Mouse (Mus musculus): Measurements from ENCODE around the gene Fer. TPM values are rescaled to one million over a fixed set of nuclear protein-coding genes. Genes with fewer than 3 reads are reported as not detected.

Fer gene
- polyA plus RNA-seq, 1 experiment from 2014 or later: 36.7 TPM

DNA sequence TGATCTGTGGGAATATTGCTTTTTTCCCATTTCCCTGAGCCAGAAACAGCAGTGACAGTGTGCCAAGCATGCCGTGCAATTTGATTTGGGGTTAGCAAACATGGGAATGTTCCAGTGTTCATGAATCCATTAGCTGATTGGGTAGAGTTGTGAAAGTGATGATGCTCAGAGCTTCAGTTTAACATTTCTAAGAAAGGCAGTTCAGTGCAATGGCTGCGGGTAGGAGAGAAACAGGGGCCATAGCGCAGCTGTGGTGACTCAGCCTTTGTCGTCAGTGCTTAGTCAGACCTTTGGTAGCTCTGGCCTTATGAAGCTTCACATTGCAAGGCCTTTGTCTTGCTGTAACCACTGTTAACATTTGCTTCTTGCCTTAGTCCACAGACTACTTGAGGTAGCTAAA is 85.9 kb downstream of the Fer start:
- Histone ChIP-seq H3K27me3 (replicated peaks; ENCODE audit: control insufficient read depth, insufficient read depth, low read length) (no peaks in the 10 kb centered on the region), H3K4me1 (replicated peaks; ENCODE audit: control insufficient read depth, insufficient read depth, low read length) (0 out of 2 replicates have a peak, but pooled peaks cover 2% of the 10 kb centered on the region), H3K9me3 (ENCODE audit: control insufficient read depth, low read length) (no peaks in the 10 kb centered on the region), H3K36me3 (ENCODE audit: control insufficient read depth, insufficient read depth) (no peaks in the 10 kb centered on the region), H3K27ac (ENCODE audit: low read length) (no peak overlapping the region), H3K9ac (replicated peaks; ENCODE audit: low read depth, low read length) (no peak overlapping the region), H3K4me2 (ENCODE audit: low read length) (no peak overlapping the region), H3K4me3 (replicated peaks; ENCODE audit: low read length) (no peak overlapping the region)
- peak; percentile 31 for ATAC-seq
- 82% methylated on average over 4 of the region's 4 CpGs for WGBS

DNA sequence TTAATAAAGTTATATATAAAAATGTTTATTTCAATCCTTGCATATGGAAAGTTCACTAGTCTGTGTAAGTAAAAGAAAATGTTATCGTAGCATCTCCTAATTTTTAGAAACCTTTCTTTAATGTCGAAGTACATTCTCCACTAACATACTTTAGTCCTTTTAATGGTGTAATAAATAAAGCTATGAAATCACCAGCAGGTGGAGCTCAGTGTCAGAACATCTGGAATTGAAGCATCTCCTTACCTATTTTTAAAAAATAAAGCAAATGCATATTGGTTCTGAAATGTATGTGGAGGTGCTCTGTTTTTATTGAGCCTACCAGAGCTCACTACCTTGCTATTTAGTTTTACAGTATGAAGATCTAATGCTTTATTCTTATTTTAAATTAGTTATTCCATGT is 88.6 kb downstream of the Fer start:
- H3K27ac ChIP-seq (ENCODE audit: low read length): no peak overlapping the region
- H3K4me1 ChIP-seq (replicated peaks; ENCODE audit: control insufficient read depth, insufficient read depth, low read length): 0 out of 2 replicates have a peak, but pooled peaks cover 2% of the 10 kb centered on the region
- 88% methylated on average over 2 of the region's 2 CpGs for WGBS
- no peak overlapping the region for H3K9ac ChIP-seq (replicated peaks; ENCODE audit: low read depth, low read length)
- no peak overlapping the region for H3K4me2 ChIP-seq (ENCODE audit: low read length)
- H3K27me3 ChIP-seq (replicated peaks; ENCODE audit: control insufficient read depth, insufficient read depth, low read length): no peaks in the 10 kb centered on the region
- no peaks in the 10 kb centered on the region for H3K9me3 ChIP-seq (ENCODE audit: control insufficient read depth, low read length)
- no peak for ATAC-seq
- no peak overlapping the region for H3K4me3 ChIP-seq (replicated peaks; ENCODE audit: low read length)
- H3K36me3 ChIP-seq (ENCODE audit: control insufficient read depth, insufficient read depth): no peaks in the 10 kb centered on the region

DNA sequence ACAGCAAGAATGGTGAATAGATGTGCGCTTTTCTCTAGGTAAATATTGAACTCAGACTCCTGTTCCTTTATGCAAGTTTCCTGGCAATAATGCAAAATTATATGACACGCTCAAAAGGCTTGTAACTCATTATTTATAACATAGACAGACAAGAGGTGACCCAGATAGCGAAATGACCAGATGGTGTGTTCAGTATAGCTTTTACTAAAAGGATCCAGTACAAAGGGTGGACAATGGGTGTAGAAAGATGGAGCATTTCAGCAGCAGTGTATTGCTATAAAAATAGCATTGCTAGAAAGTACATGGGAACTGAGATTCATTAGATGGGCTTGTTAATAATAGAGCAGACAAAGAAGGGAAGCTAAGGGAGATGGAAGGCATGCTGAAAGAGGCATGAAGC is 104.2 kb downstream of the Fer start:
- H3K9ac ChIP-seq (replicated peaks; ENCODE audit: low read depth, low read length): no peak overlapping the region
- no peak for ATAC-seq
- H3K4me3 ChIP-seq (replicated peaks; ENCODE audit: low read length): no peak overlapping the region
- H3K9me3 ChIP-seq (ENCODE audit: control insufficient read depth, low read length): no peaks in the 10 kb centered on the region
- no peaks in the 10 kb centered on the region for H3K36me3 ChIP-seq (ENCODE audit: control insufficient read depth, insufficient read depth)
- 85% methylated on average over 3 of the region's 3 CpGs for WGBS
- H3K4me1 ChIP-seq (replicated peaks; ENCODE audit: control insufficient read depth, insufficient read depth, low read length): no peaks in the 10 kb centered on the region
- H3K27ac ChIP-seq (ENCODE audit: low read length): no peak overlapping the region
- no peaks in the 10 kb centered on the region for H3K27me3 ChIP-seq (replicated peaks; ENCODE audit: control insufficient read depth, insufficient read depth, low read length)
- no peak overlapping the region for H3K4me2 ChIP-seq (ENCODE audit: low read length)

DNA sequence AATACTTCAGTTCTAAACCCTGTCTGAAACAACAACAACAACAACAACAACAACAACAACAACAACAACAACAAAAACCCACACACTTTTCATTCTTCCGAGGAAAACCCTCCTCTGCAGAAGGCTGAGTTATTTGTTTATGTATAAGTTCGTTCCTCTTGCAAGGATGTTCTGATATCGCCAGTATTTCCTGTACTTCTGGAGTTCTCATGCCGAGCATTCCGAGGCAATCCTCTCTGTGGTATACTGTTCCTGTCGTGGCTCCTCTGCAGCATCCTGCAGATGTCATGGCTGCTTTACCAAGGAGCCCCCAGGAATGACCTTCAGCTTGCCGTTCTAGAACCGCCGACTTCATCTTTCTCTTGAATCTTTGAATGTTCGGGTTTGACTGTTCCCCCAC is 106.6 kb downstream of the Fer start:
- WGBS: 88% methylated on average over 10 of the region's 10 CpGs
- H3K27ac ChIP-seq (ENCODE audit: low read length): no peak overlapping the region
- H3K27me3 ChIP-seq (replicated peaks; ENCODE audit: control insufficient read depth, insufficient read depth, low read length): no peaks in the 10 kb centered on the region
- H3K36me3 ChIP-seq (ENCODE audit: control insufficient read depth, insufficient read depth): no peaks in the 10 kb centered on the region
- H3K9me3 ChIP-seq (ENCODE audit: control insufficient read depth, low read length): no peaks in the 10 kb centered on the region
- H3K4me1 ChIP-seq (replicated peaks; ENCODE audit: control insufficient read depth, insufficient read depth, low read length): no peaks in the 10 kb centered on the region
- H3K4me2 ChIP-seq (ENCODE audit: low read length): no peak overlapping the region
- H3K4me3 ChIP-seq (replicated peaks; ENCODE audit: low read length): no peak overlapping the region
- no peak for ATAC-seq
- no peak overlapping the region for H3K9ac ChIP-seq (replicated peaks; ENCODE audit: low read depth, low read length)

DNA sequence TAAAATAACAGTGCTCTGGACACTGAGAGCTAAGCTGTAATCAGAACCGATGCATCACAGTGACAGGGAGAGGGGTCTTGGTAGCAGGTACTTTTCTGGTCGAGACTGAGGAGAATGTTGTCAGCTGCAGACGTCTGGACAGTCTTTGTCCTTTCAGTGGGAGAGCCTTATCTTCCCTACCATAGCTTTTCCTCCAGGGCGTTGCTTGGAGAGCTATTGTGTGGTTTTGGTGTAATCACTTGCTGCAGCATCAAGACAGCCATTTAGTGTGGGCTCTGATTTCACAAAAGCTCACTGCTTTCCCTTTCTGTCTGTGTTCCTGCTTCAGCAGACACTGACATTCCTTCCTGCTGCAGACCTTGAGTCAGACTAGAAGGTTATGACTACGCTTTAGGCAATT is 107.4 kb downstream of the Fer start:
- ATAC-seq: no peak
- Histone ChIP-seq H3K9ac (replicated peaks; ENCODE audit: low read depth, low read length) (no peak overlapping the region), H3K36me3 (ENCODE audit: control insufficient read depth, insufficient read depth) (no peaks in the 10 kb centered on the region), H3K27me3 (replicated peaks; ENCODE audit: control insufficient read depth, insufficient read depth, low read length) (no peaks in the 10 kb centered on the region), H3K9me3 (ENCODE audit: control insufficient read depth, low read length) (no peaks in the 10 kb centered on the region), H3K27ac (ENCODE audit: low read length) (no peak overlapping the region), H3K4me2 (ENCODE audit: low read length) (no peak overlapping the region), H3K4me3 (replicated peaks; ENCODE audit: low read length) (no peak overlapping the region), H3K4me1 (replicated peaks; ENCODE audit: control insufficient read depth, insufficient read depth, low read length) (no peaks in the 10 kb centered on the region)
- WGBS: 37% methylated on average over 5 of the region's 5 CpGs

DNA sequence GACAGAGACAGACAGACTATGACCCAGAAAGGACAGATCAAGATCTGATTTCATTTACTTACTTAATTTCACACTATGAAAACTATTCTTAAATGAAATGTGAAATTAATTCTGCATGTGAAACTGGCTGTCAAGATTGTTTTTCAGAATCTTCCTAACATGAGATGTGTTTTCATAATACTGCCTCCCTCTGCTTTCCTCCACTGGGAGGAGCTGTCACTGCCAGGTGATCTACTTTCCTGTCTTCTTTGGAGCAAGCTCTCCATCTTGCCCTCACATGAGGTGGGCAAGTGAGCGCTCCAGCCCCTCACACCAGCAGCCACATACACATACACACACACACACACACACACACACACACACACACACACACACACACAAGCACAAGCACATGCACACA is 108.1 kb downstream of the Fer start:
- H3K9ac ChIP-seq (replicated peaks; ENCODE audit: low read depth, low read length): no peak overlapping the region
- H3K36me3 ChIP-seq (ENCODE audit: control insufficient read depth, insufficient read depth): no peaks in the 10 kb centered on the region
- H3K4me3 ChIP-seq (replicated peaks; ENCODE audit: low read length): no peak overlapping the region
- WGBS: 80% methylated on average over 1 of the region's 1 CpGs
- no peak for ATAC-seq
- no peaks in the 10 kb centered on the region for H3K4me1 ChIP-seq (replicated peaks; ENCODE audit: control insufficient read depth, insufficient read depth, low read length)
- H3K4me2 ChIP-seq (ENCODE audit: low read length): no peak overlapping the region
- H3K9me3 ChIP-seq (ENCODE audit: control insufficient read depth, low read length): no peaks in the 10 kb centered on the region
- no peaks in the 10 kb centered on the region for H3K27me3 ChIP-seq (replicated peaks; ENCODE audit: control insufficient read depth, insufficient read depth, low read length)
- no peak overlapping the region for H3K27ac ChIP-seq (ENCODE audit: low read length)

DNA sequence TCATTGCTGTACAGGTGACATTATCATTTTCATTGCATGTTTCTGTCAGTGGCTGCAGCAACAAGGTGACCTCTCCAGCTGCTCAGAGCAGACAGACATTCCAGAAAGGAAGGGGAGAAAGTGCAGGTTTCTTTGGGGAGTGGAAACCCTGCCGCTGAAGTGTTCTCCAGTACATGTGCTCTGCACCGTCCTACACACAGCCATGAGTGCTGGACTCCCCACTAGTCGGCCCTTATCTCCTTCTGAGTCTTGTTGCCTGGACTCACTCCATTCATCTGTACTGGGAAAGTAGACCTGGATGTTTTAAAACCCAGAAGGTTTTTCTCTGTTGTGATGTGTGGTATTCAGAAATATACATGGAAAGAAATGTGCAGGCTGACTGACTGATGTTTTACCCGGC is 109.3 kb downstream of the Fer start:
- 66% methylated on average over 4 of the region's 4 CpGs for WGBS
- Histone ChIP-seq H3K27me3 (replicated peaks; ENCODE audit: control insufficient read depth, insufficient read depth, low read length) (no peaks in the 10 kb centered on the region), H3K4me1 (replicated peaks; ENCODE audit: control insufficient read depth, insufficient read depth, low read length) (no peaks in the 10 kb centered on the region), H3K4me2 (ENCODE audit: low read length) (no peak overlapping the region), H3K4me3 (replicated peaks; ENCODE audit: low read length) (no peak overlapping the region), H3K9me3 (ENCODE audit: control insufficient read depth, low read length) (no peaks in the 10 kb centered on the region), H3K36me3 (ENCODE audit: control insufficient read depth, insufficient read depth) (no peaks in the 10 kb centered on the region), H3K9ac (replicated peaks; ENCODE audit: low read depth, low read length) (no peak overlapping the region), H3K27ac (ENCODE audit: low read length) (no peak overlapping the region)
- no peak for ATAC-seq

DNA sequence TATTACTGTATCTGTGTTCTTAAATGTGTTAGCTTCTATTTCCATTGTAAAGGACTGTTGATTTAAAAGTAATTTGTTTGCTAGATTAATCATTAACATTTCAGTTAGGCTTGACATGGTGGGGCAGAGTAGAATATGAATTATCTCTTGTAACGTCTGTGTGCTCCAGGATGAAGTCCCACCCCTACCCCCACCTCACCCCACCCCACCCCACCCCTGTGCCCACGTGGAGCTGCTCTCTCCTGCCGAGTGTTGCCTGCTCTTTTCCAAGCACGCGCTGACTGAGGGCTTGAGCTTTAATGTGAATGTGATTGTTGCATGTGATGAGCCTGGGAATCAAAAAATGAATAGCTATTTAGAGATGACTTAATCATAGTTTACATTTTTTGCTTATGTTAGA is 110.9 kb downstream of the Fer start:
- ATAC-seq: no peak
- H3K27me3 ChIP-seq (replicated peaks; ENCODE audit: control insufficient read depth, insufficient read depth, low read length): no peaks in the 10 kb centered on the region
- H3K9me3 ChIP-seq (ENCODE audit: control insufficient read depth, low read length): no peaks in the 10 kb centered on the region
- H3K4me2 ChIP-seq (ENCODE audit: low read length): no peak overlapping the region
- no peak overlapping the region for H3K4me3 ChIP-seq (replicated peaks; ENCODE audit: low read length)
- no peaks in the 10 kb centered on the region for H3K4me1 ChIP-seq (replicated peaks; ENCODE audit: control insufficient read depth, insufficient read depth, low read length)
- H3K9ac ChIP-seq (replicated peaks; ENCODE audit: low read depth, low read length): no peak overlapping the region
- no peaks in the 10 kb centered on the region for H3K36me3 ChIP-seq (ENCODE audit: control insufficient read depth, insufficient read depth)
- 67% methylated on average over 5 of the region's 5 CpGs for WGBS
- no peak overlapping the region for H3K27ac ChIP-seq (ENCODE audit: low read length)

DNA sequence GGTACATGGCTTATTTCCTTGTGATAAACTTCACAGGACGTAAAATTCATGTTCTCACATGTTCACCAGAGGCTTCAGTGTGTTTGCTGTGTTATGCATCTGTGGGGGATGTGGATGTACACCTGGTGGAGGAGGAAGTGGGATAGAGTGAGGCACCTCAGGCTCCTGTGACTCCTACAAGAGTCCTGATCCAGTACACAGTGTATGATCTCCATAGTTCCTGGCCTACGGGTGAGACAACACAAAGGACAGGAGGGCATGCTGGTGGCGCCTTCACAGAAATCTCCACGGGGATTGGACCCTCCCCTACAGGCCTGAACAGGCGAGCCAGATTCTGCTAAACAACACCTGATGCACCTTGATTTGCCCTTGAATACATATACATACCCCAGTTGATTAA is 111.4 kb downstream of the Fer start:
- no peaks in the 10 kb centered on the region for H3K36me3 ChIP-seq (ENCODE audit: control insufficient read depth, insufficient read depth)
- H3K27ac ChIP-seq (ENCODE audit: low read length): no peak overlapping the region
- ATAC-seq: no peak
- no peak overlapping the region for H3K9ac ChIP-seq (replicated peaks; ENCODE audit: low read depth, low read length)
- no peak overlapping the region for H3K4me2 ChIP-seq (ENCODE audit: low read length)
- no peaks in the 10 kb centered on the region for H3K9me3 ChIP-seq (ENCODE audit: control insufficient read depth, low read length)
- no peaks in the 10 kb centered on the region for H3K4me1 ChIP-seq (replicated peaks; ENCODE audit: control insufficient read depth, insufficient read depth, low read length)
- no peak overlapping the region for H3K4me3 ChIP-seq (replicated peaks; ENCODE audit: low read length)
- 85% methylated on average over 5 of the region's 5 CpGs for WGBS
- H3K27me3 ChIP-seq (replicated peaks; ENCODE audit: control insufficient read depth, insufficient read depth, low read length): no peaks in the 10 kb centered on the region

DNA sequence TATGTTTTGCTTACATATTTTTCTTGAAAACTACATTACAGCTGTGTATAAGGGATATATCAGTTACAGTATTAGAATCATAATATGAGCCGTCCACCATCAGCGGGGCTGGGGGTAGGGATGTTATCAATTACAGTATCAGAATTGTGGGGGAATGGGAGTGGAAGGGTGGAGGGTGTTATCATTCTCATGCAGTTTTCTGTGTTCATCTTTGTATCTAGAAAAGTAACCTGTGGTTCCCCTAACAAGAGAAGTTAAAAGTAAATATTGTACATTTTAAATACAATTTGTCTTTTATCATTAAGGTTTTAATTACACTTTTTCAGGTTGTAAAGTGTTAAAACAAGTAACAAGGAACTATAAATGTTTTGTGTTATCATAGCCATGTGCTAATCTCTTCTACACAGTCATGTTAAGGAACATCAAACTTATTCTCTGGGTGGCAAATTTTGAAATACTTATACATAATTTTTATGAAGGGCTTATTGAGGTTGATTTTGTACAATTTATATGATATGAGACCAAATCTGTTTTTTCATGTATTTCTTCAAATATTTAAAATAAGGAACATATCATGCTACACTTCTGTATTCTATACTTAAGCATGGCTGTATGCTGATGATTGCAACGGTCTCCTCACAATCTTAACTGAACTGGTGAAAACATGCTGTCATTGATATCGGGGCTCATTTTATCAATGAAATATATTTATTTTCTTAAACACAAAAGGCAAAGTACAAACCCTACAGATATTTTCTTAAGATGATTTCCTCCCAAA is 116.1 kb downstream of the Fer start:
- no peak overlapping the region for H3K4me2 ChIP-seq (ENCODE audit: low read length)
- no peaks in the 10 kb centered on the region for H3K27me3 ChIP-seq (replicated peaks; ENCODE audit: control insufficient read depth, insufficient read depth, low read length)
- ATAC-seq: no peak
- H3K9ac ChIP-seq (replicated peaks; ENCODE audit: low read depth, low read length): no peak overlapping the region
- no peaks in the 10 kb centered on the region for H3K36me3 ChIP-seq (ENCODE audit: control insufficient read depth, insufficient read depth)
- no peak overlapping the region for H3K27ac ChIP-seq (ENCODE audit: low read length)
- H3K4me1 ChIP-seq (replicated peaks; ENCODE audit: control insufficient read depth, insufficient read depth, low read length): no peaks in the 10 kb centered on the region
- 94% methylated on average over 4 of the region's 4 CpGs for WGBS
- no peak overlapping the region for H3K4me3 ChIP-seq (replicated peaks; ENCODE audit: low read length)
- H3K9me3 ChIP-seq (ENCODE audit: control insufficient read depth, low read length): no peaks in the 10 kb centered on the region

Data from forebrain, embryonic 16.5 days (tissue).